Mouse (Mus musculus) lung, embryonic 16.5 days (tissue): ENCODE measurements around the gene Gm17334. TPM values are rescaled to one million over a fixed set of nuclear protein-coding genes. Genes with fewer than 3 reads are reported as not detected.
"Not testable (repeated sequence)": the region's sequence is repeated elsewhere in the genome, so short reads cannot be mapped to it uniquely, and the experiment has no call there.

Experiments
- ATAC-seq: fragments of 200-750 bp; cut with Nextera tagmentation; 2 replicates; pipeline ENCODE4 v1.8.0; 2017; ENCODE audit warnings: low read depth, mild to moderate bottlenecking, moderate library complexity
- H3K27ac ChIP-seq: fragments of 300-500 bp; sonication (generic); 2 replicates; pipeline ENCODE4 v1.5.1; 2014; ENCODE audit warnings: mild to moderate bottlenecking, control low read depth, low read length
- H3K27me3 ChIP-seq: fragments of 300-500 bp; sonication (generic); 2 replicates; pipeline ENCODE4 v1.6.1; 2014; ENCODE audit warnings: low read depth, low read length, mixed read lengths; ENCODE audit not compliant: control insufficient read depth, insufficient read depth
- H3K36me3 ChIP-seq: fragments of 300-500 bp; sonication (generic); 2 replicates; pipeline ENCODE4 v1.6.1; 2014; ENCODE audit warnings: low read length; ENCODE audit not compliant: control insufficient read depth, insufficient read depth
- H3K4me1 ChIP-seq: fragments of 300-500 bp; sonication (generic); replicated peaks from 2 replicates; pipeline ENCODE4 v1.6.1; 2014; ENCODE audit warnings: low read length, mixed read lengths; ENCODE audit not compliant: control insufficient read depth, insufficient read depth
- H3K4me2 ChIP-seq: fragments of 300-500 bp; sonication (generic); 2 replicates; pipeline ENCODE4 v1.6.1; 2014; ENCODE audit warnings: low read depth, low read length, control low read depth
- H3K4me3 ChIP-seq: fragments of 300-500 bp; sonication (generic); 2 replicates; pipeline ENCODE4 v1.5.1; 2014; ENCODE audit warnings: mild to moderate bottlenecking, low read length, control low read depth
- H3K9ac ChIP-seq: fragments of 300-500 bp; sonication (generic); 2 replicates; pipeline ENCODE4 v1.6.1; 2014; ENCODE audit warnings: low read length, control low read depth
- H3K9me3 ChIP-seq: fragments of 300-500 bp; sonication (generic); 2 replicates; pipeline ENCODE4 v1.6.1; 2016; ENCODE audit warnings: low read length; ENCODE audit not compliant: control insufficient read depth
- WGBS: fragments of 180-500 bp; shearing (Covaris S2); extraction: QIAGEN DNeasy Blood & Tissue Kit; methylation state at CpG from one replicate; pipeline ENCODE4 v1.1.7; 2014; 5-methylcytosine and 5-hydroxymethylcytosine counted together
- polyA plus RNA-seq: library from polyadenylated mRNA; unstranded; fragments of >200 nt; fragmentation: Nextera tagmentation; extraction: Ambion mirVana; gene quantifications from 2 replicates; pipeline ENCODE4 v1.2.1, GENCODE M21; 2015

Gene Gm17334
- polyA plus RNA-seq, 1 experiment from 2014 or later: 0.39 TPM

DNA sequence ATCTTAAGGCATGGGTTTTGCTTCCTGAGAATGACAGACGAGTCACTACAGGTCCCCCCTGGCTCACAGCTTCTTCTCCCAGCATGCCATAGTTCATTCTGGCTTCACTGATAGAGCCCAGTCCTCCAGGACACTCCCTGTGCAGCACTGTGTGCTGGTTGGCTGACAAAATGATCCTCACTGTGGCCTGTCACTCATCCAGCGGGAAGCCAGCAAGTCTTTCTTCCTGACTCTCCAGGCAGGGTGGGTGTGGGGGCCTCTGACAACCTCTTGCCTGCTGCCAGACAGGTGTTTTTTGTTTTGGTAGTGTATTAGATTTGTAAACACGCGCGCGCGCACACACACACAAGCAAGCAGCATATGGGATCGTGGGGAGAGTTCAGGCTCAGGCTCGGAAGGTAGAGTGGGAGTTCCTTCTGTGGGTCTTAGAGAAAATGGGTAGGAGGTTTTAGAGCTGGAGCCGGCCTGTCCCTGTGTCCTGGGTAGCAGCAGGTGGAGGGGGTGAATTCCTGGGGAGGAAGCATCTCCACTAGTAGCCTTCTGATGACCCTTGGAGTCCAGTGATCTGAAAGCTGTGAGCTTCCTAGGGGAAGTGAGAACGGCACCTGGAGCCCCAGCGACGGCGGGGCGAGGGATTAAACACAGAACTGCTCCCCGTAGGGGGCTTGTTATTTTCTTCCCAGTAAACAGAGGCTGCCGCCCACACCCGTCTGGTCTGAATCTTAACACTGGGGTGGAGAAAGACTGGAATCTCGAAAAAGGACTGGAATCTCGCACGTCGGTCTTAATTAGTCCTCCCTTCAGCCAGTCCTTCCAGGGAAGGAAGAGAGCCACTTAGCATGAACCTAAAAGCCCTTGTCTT is 13.2 kb downstream of the Gm17334 start:
- Histone ChIP-seq H3K4me2 (no peak overlapping the region), H3K4me1 (peaks cover 46% of the 10 kb centered on the region), H3K27me3 (no peaks in the 10 kb centered on the region), H3K9ac (0 out of 2 replicates have a peak overlapping the region, but pooled peaks have one; percentile 13), H3K4me3 (no peak overlapping the region), H3K27ac (0 out of 2 replicates have a peak overlapping the region, but pooled peaks have one; percentile 16), H3K9me3 (no peaks in the 10 kb centered on the region), H3K36me3 (no peaks in the 10 kb centered on the region)
- ATAC-seq: no peak
- 27% methylated on average over 22 of the region's 22 CpGs for WGBS

DNA sequence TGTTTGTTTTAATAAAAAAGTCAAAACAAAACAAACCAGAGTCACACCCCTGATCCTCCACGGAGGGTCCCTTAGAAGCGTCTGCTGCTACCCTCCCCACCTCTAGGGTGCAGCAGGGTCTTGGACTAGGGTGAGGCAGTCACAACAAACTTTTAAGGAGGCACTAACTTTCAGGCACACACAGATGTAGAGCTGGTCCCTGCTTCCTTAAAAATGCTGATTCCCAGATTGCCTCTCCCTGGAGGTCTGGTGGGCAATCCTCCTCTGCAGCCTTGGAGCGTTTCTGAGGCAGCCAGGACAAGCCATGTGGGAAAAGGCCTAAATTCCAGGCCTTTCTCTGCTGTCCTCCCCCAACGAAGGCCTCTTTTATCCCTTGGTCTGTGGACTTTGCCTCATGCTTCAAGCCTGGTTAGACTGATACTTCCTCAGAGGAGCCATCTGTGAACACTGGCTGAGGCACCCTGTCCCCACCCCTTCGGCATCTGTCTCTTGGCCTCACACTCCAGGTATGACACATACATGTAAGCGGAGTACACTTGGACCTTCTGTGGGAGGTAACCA is 14.1 kb downstream of the Gm17334 start:
- H3K27ac ChIP-seq: 0 out of 2 replicates have a peak overlapping the region, but pooled peaks have one; percentile 0
- WGBS: 48% methylated on average over 6 of the region's 6 CpGs

DNA sequence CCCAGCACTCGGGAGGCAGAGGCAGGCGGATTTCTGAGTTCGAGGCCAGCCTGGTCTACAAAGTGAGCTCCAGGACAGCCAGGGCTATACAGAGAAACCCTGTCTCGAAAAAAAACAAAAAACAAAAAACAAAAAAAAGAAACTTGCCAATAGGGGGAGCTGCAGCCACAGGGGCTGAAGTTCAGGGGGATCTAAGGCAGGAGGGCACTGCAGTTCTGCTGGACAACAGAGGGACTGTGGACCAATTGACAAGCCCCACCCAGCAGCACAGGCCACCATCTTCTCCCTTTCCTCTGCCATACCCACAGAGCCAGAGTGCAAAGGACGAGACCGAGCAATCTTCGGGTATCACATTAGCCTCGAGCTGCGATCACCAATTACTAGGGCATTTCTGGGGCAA is 15.0 kb downstream of the Gm17334 start:
- not testable (repeated sequence) for H3K9ac ChIP-seq, H3K4me2 ChIP-seq, ATAC-seq, H3K9me3 ChIP-seq, H3K4me3 ChIP-seq, H3K27me3 ChIP-seq, H3K36me3 ChIP-seq, H3K27ac ChIP-seq
- WGBS: 83% methylated on average over 9 of the region's 9 CpGs
- H3K4me1 ChIP-seq: peaks cover 29% of the 10 kb centered on the region

More for the DNA sequence above, 14.1 kb downstream of the Gm17334 start:
- ATAC-seq: no peak
- Histone ChIP-seq H3K27me3 (no peaks in the 10 kb centered on the region), H3K4me2 (no peak overlapping the region), H3K9me3 (no peaks in the 10 kb centered on the region), H3K4me3 (no peak overlapping the region), H3K4me1 (peaks cover 38% of the 10 kb centered on the region), H3K9ac (no peak overlapping the region), H3K36me3 (no peaks in the 10 kb centered on the region)

DNA sequence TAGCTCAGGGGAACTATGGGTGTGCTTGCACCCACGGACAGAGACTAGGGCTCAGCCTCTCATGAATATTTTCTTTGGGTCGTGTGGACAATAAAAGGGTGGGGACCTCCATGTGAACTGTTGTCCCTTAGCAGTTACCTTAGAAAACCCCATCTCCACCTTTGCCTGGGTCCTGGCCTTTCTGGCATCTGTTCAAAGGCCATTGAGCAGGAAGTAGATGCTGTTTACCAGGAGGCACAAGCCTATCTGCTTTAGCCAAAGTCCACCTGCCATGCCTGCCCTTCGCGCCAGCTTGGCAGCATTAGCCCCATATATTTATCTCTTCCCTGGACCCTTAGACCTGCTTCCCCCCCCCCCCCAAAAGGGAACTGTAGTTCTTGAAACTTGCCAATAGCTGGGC is 15.4 kb downstream of the Gm17334 start:
- no peaks in the 10 kb centered on the region for H3K36me3 ChIP-seq
- no peak for ATAC-seq
- H3K4me1 ChIP-seq: peaks cover 26% of the 10 kb centered on the region
- no peak overlapping the region for H3K9ac ChIP-seq
- no peak overlapping the region for H3K4me3 ChIP-seq
- no peaks in the 10 kb centered on the region for H3K9me3 ChIP-seq
- no peaks in the 10 kb centered on the region for H3K27me3 ChIP-seq
- no peak overlapping the region for H3K27ac ChIP-seq
- H3K4me2 ChIP-seq: no peak overlapping the region
- WGBS: 89% methylated on average over 4 of the region's 4 CpGs

DNA sequence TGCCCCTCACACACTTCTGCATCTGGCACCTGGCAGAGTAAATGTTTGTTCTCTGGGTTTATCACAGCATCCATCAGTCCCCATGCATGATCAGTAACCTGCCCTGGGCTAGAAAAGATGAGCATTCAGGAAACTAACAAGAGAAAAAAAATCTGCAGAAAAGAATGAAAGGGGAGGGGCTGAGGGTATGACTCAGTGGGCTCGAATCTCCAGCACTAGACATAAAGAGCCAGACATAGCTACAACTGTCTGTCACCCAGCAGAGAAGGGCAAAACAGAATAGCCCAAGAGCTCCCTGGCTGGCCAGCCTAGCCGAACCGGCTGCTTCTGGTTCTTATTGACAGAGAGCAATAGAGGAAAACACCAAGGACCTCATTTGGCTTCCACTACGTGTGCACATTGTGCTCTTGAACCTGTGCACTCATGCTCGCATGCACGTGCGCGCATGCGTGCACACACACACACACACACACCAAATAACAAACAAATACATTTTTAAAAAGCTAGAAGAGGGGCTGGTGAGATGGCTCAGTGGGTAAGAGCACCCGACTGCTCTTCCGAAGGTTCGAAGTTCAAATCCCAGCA is 17.9 kb downstream of the Gm17334 start:
- H3K27me3 ChIP-seq: no peaks in the 10 kb centered on the region
- ATAC-seq: no peak
- no peak overlapping the region for H3K9ac ChIP-seq
- H3K4me3 ChIP-seq: no peak overlapping the region
- no peaks in the 10 kb centered on the region for H3K9me3 ChIP-seq
- 73% methylated on average over 12 of the region's 12 CpGs for WGBS
- peaks cover 7% of the 10 kb centered on the region for H3K4me1 ChIP-seq
- no peak overlapping the region for H3K4me2 ChIP-seq
- H3K36me3 ChIP-seq: no peaks in the 10 kb centered on the region
- H3K27ac ChIP-seq: no peak overlapping the region

DNA sequence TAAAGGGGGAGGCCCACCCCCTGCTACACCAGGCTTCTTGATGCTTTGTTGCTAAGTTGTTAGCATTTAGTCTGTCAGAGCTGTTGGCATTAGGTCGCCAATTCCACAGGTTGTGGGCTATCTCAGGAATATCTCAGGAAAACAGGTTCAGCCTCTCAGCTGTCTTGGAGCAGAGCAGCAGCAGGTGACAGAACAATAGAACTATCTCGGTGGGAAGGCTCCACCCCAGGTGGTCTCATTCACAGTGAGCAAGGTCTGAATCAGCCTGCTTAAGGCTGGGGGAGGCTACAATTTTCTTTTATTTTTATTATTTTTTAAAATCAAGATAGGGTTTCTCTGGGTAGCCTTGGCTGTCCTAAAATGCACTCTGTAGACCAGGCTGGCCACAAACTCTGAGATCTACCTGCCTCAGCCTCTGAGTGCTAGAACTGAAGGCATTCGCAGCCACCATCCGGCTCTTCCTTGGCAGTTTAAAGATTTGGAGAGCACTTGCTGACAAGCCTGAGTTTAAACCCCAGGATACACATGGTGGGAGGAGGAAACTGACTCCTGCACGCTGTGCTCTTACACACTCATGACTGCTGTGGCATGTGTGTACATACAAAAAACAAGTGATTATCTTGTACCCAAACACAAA is 23.2 kb downstream of the Gm17334 start:
- no peak overlapping the region for H3K4me3 ChIP-seq
- WGBS: 57% methylated on average over 5 of the region's 5 CpGs

DNA sequence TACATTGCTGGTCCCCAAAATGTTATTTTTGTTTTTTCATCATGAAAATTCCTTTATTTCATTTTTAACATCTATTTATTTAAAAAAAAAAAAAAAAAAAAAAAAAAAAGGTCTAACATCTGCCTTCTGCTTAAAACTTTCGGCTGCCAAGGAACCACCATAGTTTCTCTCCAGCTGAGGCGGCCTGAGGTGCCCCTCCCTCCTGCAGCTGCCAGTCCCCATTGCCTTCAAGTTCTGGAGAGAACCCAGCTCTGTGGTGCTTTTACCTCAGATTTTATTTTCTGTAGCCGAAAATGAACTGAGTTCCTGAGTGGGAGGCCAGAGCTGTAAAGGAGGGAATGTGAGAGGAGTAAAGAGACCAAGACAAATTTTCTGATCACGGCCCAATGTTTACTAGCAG is 23.7 kb downstream of the Gm17334 start:
- H3K4me2 ChIP-seq: no peak overlapping the region
- no peak overlapping the region for H3K27ac ChIP-seq
- H3K27me3 ChIP-seq: no peaks in the 10 kb centered on the region
- no peaks in the 10 kb centered on the region for H3K36me3 ChIP-seq
- 51% methylated on average over 4 of the region's 4 CpGs for WGBS
- H3K9ac ChIP-seq: no peak overlapping the region
- H3K9me3 ChIP-seq: no peaks in the 10 kb centered on the region
- H3K4me3 ChIP-seq: no peak overlapping the region
- H3K4me1 ChIP-seq: no peaks in the 10 kb centered on the region
- ATAC-seq: no peak

More for the DNA sequence above, 23.2 kb downstream of the Gm17334 start:
- no peaks in the 10 kb centered on the region for H3K36me3 ChIP-seq
- no peaks in the 10 kb centered on the region for H3K27me3 ChIP-seq
- no peak overlapping the region for H3K9ac ChIP-seq
- H3K4me2 ChIP-seq: no peak overlapping the region
- no peak for ATAC-seq
- H3K27ac ChIP-seq: no peak overlapping the region
- H3K9me3 ChIP-seq: no peaks in the 10 kb centered on the region
- no peaks in the 10 kb centered on the region for H3K4me1 ChIP-seq

DNA sequence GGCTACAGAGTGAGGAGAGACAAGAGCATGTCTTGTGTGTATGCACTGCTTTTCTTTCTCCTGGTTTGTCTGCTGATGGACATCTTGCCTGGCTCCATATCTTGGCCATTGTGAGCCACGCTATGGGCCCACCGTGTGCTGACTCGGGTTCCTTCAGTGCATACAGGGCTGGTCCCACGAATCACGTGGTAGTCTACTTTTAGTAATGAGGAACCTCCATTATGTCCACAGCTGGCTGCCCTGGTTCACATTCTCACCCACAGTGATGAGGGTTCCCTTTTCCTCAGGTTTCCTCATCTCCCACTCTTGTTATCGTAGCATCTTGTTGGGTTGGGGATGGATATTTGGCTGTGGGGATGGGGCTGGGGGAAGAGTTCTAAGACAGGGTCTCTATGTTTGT is 24.4 kb downstream of the Gm17334 start:
- Histone ChIP-seq H3K9ac (no peak overlapping the region), H3K4me1 (no peaks in the 10 kb centered on the region), H3K9me3 (no peaks in the 10 kb centered on the region), H3K4me3 (no peak overlapping the region), H3K36me3 (no peaks in the 10 kb centered on the region), H3K27me3 (no peaks in the 10 kb centered on the region), H3K27ac (no peak overlapping the region), H3K4me2 (no peak overlapping the region)
- WGBS: 95% methylated on average over 6 of the region's 6 CpGs
- no peak for ATAC-seq

DNA sequence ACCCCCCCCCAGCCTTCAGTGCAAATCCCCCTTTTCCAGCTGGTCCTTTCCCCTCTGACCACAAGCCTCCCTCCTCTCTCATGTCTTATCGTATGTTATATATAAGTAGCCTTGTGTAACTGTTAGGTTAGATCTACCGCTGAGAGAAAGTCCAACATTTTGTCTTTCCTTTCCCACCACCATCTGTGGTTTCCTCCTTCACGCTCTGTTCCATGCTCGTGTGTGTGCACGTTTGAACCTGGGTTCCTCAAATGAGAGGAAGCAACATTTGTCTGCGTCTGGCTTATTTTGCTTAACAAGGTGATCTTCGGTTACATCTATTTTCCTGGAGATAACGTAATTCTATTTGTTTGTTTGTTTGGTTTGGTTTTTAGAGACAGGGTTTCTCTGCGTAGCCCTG is 25.0 kb downstream of the Gm17334 start:
- ATAC-seq: no peak
- Histone ChIP-seq H3K9me3 (no peaks in the 10 kb centered on the region), H3K36me3 (no peaks in the 10 kb centered on the region), H3K4me3 (no peak overlapping the region), H3K4me2 (no peak overlapping the region), H3K9ac (no peak overlapping the region), H3K27ac (no peak overlapping the region), H3K4me1 (no peaks in the 10 kb centered on the region), H3K27me3 (no peaks in the 10 kb centered on the region)
- 84% methylated on average over 9 of the region's 9 CpGs for whole genome bisulfite sequencing
